Mouse (Mus musculus): Measurements from ENCODE around the gene Tmppe.

DNA sequence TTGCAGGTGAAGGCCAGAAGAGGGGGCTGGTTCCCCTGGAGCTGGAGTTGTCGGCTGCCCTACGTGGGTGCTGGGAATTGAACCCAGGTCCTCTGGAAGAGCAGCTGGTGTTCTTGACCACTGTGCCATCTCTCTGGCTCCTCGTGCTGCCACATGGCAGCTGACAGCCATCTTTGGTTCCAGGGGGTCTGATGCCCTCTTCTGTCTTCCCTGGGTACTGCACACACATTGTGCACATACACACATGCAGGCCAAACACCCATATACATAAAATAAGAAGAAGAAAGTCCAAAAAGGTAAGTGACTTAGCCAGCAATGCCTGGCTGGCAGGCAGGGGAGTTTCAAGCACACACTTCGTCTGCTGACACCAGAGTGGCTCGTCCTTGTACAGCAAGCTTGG lies 24.7 kb downstream of the Tmppe start:
- TF ChIP-seq POLR2A (IDR thresholded peaks at IDR 0.05; ENCODE audit: extremely low read depth, insufficient read depth, low read length), result no peak
- no peak for TF ChIP-seq CTCF (IDR thresholded peaks at IDR 0.05; ENCODE audit: low read depth, low read length)

Data from liver, adult 2 months (tissue).